Mouse (Mus musculus): ENCODE data around the gene Saxo1. TPM values are rescaled to one million over a fixed set of nuclear protein-coding genes. Genes with fewer than 3 reads are reported as not detected.

The Saxo1 gene
- total and polyA plus RNA-seq, 3 experiments, result not detected

GRCm38 (mm10) chr4:86545615-86546014 is 12.5 kb downstream of the Saxo1 start:
- Histone ChIP-seq H3K4me2 (ENCODE audit: insufficient read depth, low read depth, poor library complexity, severe bottlenecking) (no peak overlapping the region; the same call in 1 of the 2 replicates), H3K9me3 (replicated peaks; ENCODE audit: low read length) (no peaks in the 10 kb centered on the region), H3K4me3 (replicated peaks in 1 of 3; ENCODE audit: low read depth in 2 of 3, low read length in 2 of 3, poor library complexity in 1 of 3) (no peak overlapping the region), H3K4me1 (ENCODE audit: control insufficient read depth in 1 of 2, insufficient read depth in 2 of 2) (peaks cover 9 to 44% of the 10 kb centered on the region in 2 experiments), H3K27ac (ENCODE audit: insufficient read depth, low read depth) (no peak overlapping the region), H3K27me3 (replicated peaks) (no peaks in the 10 kb centered on the region), H3K79me2 (replicated peaks; ENCODE audit: control insufficient read depth, extremely low read depth, insufficient read depth, poor library complexity, severe bottlenecking) (no peaks in the 10 kb centered on the region), H3K9ac (ENCODE audit: insufficient read depth, low read depth) (no peak overlapping the region), H3K36me3 (replicated peaks in 1 of 2; ENCODE audit: control insufficient read depth in 1 of 2, insufficient read depth in 1 of 2, low read length in 1 of 2) (no peaks in the 10 kb centered on the region)
- DNase-seq (ENCODE audit: extremely low read depth), result peak; percentile 20
- TF ChIP-seq MEF2A (IDR thresholded peaks at IDR 0.05; ENCODE audit: borderline replicate concordance, low read depth, low read length) (no peak), NELFE (IDR thresholded peaks at IDR 0.05; ENCODE audit: low read depth, low read length) (no peak), MAZ (IDR thresholded peaks at IDR 0.05; ENCODE audit: low read depth, low read length) (no peak), ZNF384 (IDR thresholded peaks at IDR 0.05; ENCODE audit: low read depth, low read length) (no peak), HCFC1 (IDR thresholded peaks at IDR 0.05; ENCODE audit: low read depth, low read length) (no peak), CHD2 (IDR thresholded peaks at IDR 0.05; ENCODE audit: low read length) (no peak), IRF4 (IDR thresholded peaks at IDR 0.05; ENCODE audit: low read depth, low read length) (no peak), ETS1 (conservative IDR thresholded peaks at IDR 0.05; ENCODE audit: low read depth, low read length) (no peak), JUND (conservative IDR thresholded peaks at IDR 0.05; ENCODE audit: low read depth, low read length) (no peak), BHLHE40 (IDR thresholded peaks at IDR 0.05; ENCODE audit: low read depth, low read length) (no peak), POLR2A (IDR thresholded peaks at IDR 0.05; ENCODE audit: low read depth, low read length) (no peak), SIN3A (IDR thresholded peaks at IDR 0.05; ENCODE audit: low read length) (no peak), GABPA (IDR thresholded peaks at IDR 0.05; ENCODE audit: insufficient replicate concordance, low read depth, low read length) (no peak), E2F4 (IDR thresholded peaks at IDR 0.05; ENCODE audit: insufficient replicate concordance, low read depth, low read length) (no peak), CTCF (conservative IDR thresholded peaks at IDR 0.05 in 1 of 2, IDR thresholded peaks at IDR 0.05 in 1 of 2; ENCODE audit: low read depth in 2 of 2, low read length in 2 of 2) (peak; percentile 33 to 69; a peak in 3 of 4 replicates), SMC3 (IDR thresholded peaks at IDR 0.05; ENCODE audit: low read depth, low read length) (peak; percentile 42), MAX (IDR thresholded peaks at IDR 0.05; ENCODE audit: low read length) (no peak), RCOR1 (conservative IDR thresholded peaks at IDR 0.05; ENCODE audit: low read depth, low read length) (no peak), MYC (IDR thresholded peaks at IDR 0.05; ENCODE audit: low read depth, low read length) (no peak), RAD21 (IDR thresholded peaks at IDR 0.05; ENCODE audit: low read depth, low read length) (peak; percentile 62), UBTF (IDR thresholded peaks at IDR 0.05; ENCODE audit: low read depth, low read length) (no peak), ZKSCAN1 (IDR thresholded peaks at IDR 0.05; ENCODE audit: borderline replicate concordance, low read depth, low read length) (no peak), ELF1 (IDR thresholded peaks at IDR 0.05; ENCODE audit: low read depth, low read length) (no peak)
- in situ Hi-C loops (cut with MboI; ENCODE audit: low pct_ligation_motif_present, low pct_unique_long_range_greater_than_20kb, low sequenced_read_pairs) (loop anchor here (10.0 to 25.0 kb wide), 2 partner anchors 149 to 708 kb away; no protein-coding TSS in a partner anchor), dilution Hi-C loops (cut with MboI; ENCODE audit: extremely low pct_ligation_motif_present, extremely low pct_unique_long_range_greater_than_20kb, low sequenced_read_pairs) (no loop called here)

All from CH12.LX (cell line).